Mouse (Mus musculus): Measurements from ENCODE around the gene Rbfox3. TPM values are rescaled to one million over a fixed set of nuclear protein-coding genes. Genes with fewer than 3 reads are reported as not detected.

Gene Rbfox3
- 46.4 and 56.3 TPM in 2 replicates for polyA plus RNA-seq (2015; fragmentation: Nextera tagmentation; extraction: Ambion mirVana)

DNA sequence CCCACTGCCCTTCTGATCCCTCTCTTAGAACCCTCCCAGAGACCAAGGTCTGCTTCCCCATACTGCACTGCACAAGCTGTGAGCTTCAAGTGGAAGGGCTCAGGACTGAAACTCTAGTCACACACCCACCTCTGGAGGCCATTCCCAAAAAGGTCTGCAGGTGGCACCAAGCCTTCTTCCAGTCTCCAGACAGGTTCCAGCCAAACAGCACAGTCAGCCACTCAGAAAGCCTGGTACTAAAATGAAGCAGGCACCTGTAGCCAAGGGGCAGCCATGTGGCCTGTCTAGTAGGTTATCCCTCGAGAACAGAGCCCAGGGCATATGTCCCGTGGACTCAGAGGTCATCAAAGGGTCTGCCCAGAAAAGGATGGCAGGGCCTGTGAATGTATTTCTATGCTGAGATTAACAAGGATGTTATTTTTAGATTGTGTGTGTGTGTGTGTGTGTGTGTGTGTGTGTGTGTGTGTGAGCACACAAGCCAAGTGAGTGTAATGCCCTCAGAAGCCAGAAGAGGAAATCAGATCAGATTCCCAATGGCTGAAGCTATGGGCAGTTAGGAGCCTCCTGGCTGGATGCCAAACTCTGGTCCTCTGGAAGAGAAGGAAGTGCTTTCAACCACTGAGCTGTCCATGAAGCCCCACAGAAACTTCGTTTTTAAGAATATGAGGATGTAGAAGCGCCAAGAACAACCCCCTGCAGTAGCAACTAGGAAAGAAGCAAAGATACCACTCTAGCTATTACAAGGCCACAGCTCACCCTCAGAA, at the start of gene Rbfox3:
Gene Rbfox3, minus strand, starts transcription at position 291 of the 764 bp plus-strand sequence.
- H3K9me3 ChIP-seq (ENCODE audit: control insufficient read depth, low read length) = no peaks in the 10 kb centered on the region
- no peak within 1 kb of the TSS for H3K4me3 ChIP-seq (replicated peaks; ENCODE audit: low read length)
- H3K9ac ChIP-seq (replicated peaks; ENCODE audit: low read depth, low read length) = no peak within 1 kb of the TSS
- no peaks in the 10 kb centered on the region for H3K36me3 ChIP-seq (ENCODE audit: control insufficient read depth, insufficient read depth)
- no peak within 1 kb of the TSS for H3K4me2 ChIP-seq (ENCODE audit: low read length)
- H3K4me1 ChIP-seq (replicated peaks; ENCODE audit: control insufficient read depth, insufficient read depth, low read length) = peaks cover 28% of the 10 kb centered on the region
- no peak for ATAC-seq
- no peak within 1 kb of the TSS for H3K27ac ChIP-seq (ENCODE audit: low read length)
- 51% methylated on average over 4 of the region's 4 CpGs for WGBS
- H3K27me3 ChIP-seq (replicated peaks; ENCODE audit: control insufficient read depth, insufficient read depth, low read length) = peaks cover 8% of the 10 kb centered on the region; the same call in 1 of the 2 replicates

DNA sequence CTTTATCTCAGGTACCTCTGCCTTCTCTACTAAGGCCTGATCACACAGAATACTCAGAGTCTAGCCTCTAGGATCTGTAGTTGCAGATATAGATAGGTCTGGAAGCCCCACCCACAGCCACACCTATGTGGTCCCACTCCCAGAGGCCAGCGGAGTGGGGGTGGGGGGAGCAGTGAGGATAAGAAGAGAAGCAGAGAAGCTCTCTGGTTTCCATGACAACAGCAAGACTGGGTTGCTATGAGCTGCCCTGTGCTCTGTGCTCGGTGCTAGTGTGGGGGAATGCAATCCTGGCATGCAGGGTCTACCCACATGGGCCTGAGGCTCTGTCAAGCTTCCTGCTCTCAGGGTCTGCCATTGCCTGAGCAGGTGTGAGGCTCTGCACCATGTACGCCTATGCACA, 49.3 kb upstream of the Rbfox3 start:
- Histone ChIP-seq H3K4me3 (replicated peaks; ENCODE audit: low read length) (no peak overlapping the region), H3K4me2 (ENCODE audit: low read length) (no peak overlapping the region), H3K36me3 (ENCODE audit: control insufficient read depth, insufficient read depth) (no peaks in the 10 kb centered on the region), H3K27me3 (replicated peaks; ENCODE audit: control insufficient read depth, insufficient read depth, low read length) (no peaks in the 10 kb centered on the region), H3K27ac (ENCODE audit: low read length) (no peak overlapping the region), H3K9me3 (ENCODE audit: control insufficient read depth, low read length) (no peaks in the 10 kb centered on the region), H3K4me1 (replicated peaks; ENCODE audit: control insufficient read depth, insufficient read depth, low read length) (peaks cover 42% of the 10 kb centered on the region), H3K9ac (replicated peaks; ENCODE audit: low read depth, low read length) (no peak overlapping the region)
- peak; percentile 30; the same call in 1 of the 2 replicates for ATAC-seq
- WGBS = 35% methylated on average over 3 of the region's 3 CpGs

DNA sequence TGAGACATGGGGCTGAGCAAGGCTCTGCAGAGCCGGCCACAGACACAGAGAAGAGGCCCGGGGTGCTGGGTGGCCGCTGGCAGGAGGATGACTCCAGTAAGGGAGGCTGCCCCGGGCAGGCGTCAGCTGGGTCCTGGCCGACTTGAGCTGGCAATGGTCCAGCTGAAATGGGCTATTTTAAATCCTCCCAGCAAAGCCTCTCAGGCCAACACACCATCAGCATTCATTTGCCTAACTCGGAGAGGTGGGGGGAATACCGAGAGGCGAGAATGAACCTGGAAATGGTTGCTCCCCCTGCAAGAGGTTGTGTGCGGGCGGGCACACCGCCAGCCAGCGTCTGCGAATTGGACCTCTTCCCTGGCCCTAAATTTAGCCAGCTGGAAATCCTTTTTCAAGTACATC, 45.7 kb upstream of the Rbfox3 start:
- no peaks in the 10 kb centered on the region for H3K9me3 ChIP-seq (ENCODE audit: control insufficient read depth, low read length)
- WGBS = 19% methylated on average over 14 of the region's 14 CpGs
- H3K4me2 ChIP-seq (ENCODE audit: low read length) = peak overlapping the region; percentile 3; the same call in 1 of the 2 replicates
- no peaks in the 10 kb centered on the region for H3K27me3 ChIP-seq (replicated peaks; ENCODE audit: control insufficient read depth, insufficient read depth, low read length)
- H3K4me1 ChIP-seq (replicated peaks; ENCODE audit: control insufficient read depth, insufficient read depth, low read length) = peaks cover 52% of the 10 kb centered on the region
- peak overlapping the region; percentile 72 for H3K27ac ChIP-seq (ENCODE audit: low read length)
- ATAC-seq = peak; percentile 54
- no peaks in the 10 kb centered on the region for H3K36me3 ChIP-seq (ENCODE audit: control insufficient read depth, insufficient read depth)
- no peak overlapping the region for H3K4me3 ChIP-seq (replicated peaks; ENCODE audit: low read length)
- peak overlapping the region; percentile 33; the same call in 1 of the 2 replicates for H3K9ac ChIP-seq (replicated peaks; ENCODE audit: low read depth, low read length)

DNA sequence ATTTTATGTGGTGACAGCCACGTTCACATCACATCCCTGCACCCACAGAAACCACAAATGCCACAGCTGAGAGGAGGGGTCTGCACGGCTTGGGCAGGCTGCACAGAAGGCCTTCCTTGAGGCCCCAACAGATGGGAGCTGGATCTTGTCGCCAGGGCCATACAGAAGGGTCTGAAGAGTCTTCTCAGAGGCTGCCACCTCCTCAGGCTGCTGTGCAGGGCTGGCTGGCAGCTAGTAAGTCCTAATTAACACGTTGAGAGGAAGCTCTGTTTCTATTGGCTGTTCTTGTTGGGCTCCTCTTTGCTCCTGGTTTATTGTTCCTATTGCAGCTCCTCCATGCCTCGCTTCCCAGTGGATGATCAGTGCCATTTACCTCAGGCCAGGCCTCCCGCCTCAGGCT, 43.6 kb upstream of the Rbfox3 start:
- Histone ChIP-seq H3K36me3 (ENCODE audit: control insufficient read depth, insufficient read depth) (no peaks in the 10 kb centered on the region), H3K27ac (ENCODE audit: low read length) (peak overlapping the region; percentile 72), H3K4me1 (replicated peaks; ENCODE audit: control insufficient read depth, insufficient read depth, low read length) (peaks cover 42% of the 10 kb centered on the region), H3K9ac (replicated peaks; ENCODE audit: low read depth, low read length) (no peak overlapping the region), H3K4me2 (ENCODE audit: low read length) (no peak overlapping the region), H3K4me3 (replicated peaks; ENCODE audit: low read length) (no peak overlapping the region), H3K9me3 (ENCODE audit: control insufficient read depth, low read length) (no peaks in the 10 kb centered on the region), H3K27me3 (replicated peaks; ENCODE audit: control insufficient read depth, insufficient read depth, low read length) (no peaks in the 10 kb centered on the region)
- 14% methylated on average over 6 of the region's 6 CpGs for WGBS
- ATAC-seq = peak; percentile 71

DNA sequence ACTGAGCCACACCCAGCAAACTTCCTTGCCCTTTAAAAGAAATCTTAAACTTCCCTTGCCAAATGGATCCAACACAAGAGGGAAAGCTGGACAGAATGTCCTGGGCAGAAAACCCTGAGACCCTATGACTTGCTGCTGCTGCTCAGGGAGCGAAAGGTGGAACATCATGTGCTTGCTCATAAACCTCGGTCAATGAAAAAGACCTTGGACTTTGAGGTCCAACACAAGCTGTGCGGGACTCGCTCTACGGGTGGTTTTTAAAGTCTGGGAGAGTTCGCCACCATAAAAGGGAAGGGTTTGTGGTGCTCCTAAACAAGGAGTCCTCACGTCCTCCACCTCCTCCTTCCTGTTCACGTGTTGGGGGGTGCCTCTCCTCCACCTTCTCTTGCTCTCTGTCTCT, 34.5 kb upstream of the Rbfox3 start:
- Histone ChIP-seq H3K4me1 (replicated peaks; ENCODE audit: control insufficient read depth, insufficient read depth, low read length) (peaks cover 7% of the 10 kb centered on the region), H3K27me3 (replicated peaks; ENCODE audit: control insufficient read depth, insufficient read depth, low read length) (0 out of 2 replicates have a peak, but pooled peaks cover 2% of the 10 kb centered on the region), H3K9ac (replicated peaks; ENCODE audit: low read depth, low read length) (no peak overlapping the region), H3K36me3 (ENCODE audit: control insufficient read depth, insufficient read depth) (no peaks in the 10 kb centered on the region), H3K9me3 (ENCODE audit: control insufficient read depth, low read length) (no peaks in the 10 kb centered on the region), H3K4me3 (replicated peaks; ENCODE audit: low read length) (no peak overlapping the region), H3K4me2 (ENCODE audit: low read length) (no peak overlapping the region), H3K27ac (ENCODE audit: low read length) (no peak overlapping the region)
- ATAC-seq = no peak
- 92% methylated on average over 8 of the region's 8 CpGs for WGBS

DNA sequence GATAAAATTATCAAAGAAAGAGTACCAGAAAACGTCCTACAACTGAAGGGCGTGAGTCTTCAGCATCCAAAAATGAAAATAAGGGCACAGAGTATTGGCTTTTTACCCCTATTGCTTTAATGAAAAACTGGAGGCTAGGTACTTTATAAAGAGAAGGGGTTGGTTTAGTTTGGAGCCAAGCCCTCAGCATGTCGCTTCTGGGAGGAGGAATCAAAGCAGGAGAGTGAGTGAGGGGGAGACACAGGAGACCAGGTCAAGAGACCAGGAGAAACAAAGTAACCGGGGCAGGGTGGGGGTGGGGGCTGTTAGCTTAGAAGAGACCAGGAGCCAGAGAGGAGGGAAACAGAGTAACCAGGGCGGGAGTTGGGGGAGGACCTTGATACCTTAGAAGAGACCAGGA, 29.9 kb upstream of the Rbfox3 start:
- Histone ChIP-seq H3K27ac (ENCODE audit: low read length) (peak overlapping the region; percentile 82), H3K4me2 (ENCODE audit: low read length) (no peak overlapping the region), H3K9ac (replicated peaks; ENCODE audit: low read depth, low read length) (no peak overlapping the region), H3K9me3 (ENCODE audit: control insufficient read depth, low read length) (no peaks in the 10 kb centered on the region), H3K4me1 (replicated peaks; ENCODE audit: control insufficient read depth, insufficient read depth, low read length) (peaks cover 16% of the 10 kb centered on the region), H3K27me3 (replicated peaks; ENCODE audit: control insufficient read depth, insufficient read depth, low read length) (0 out of 2 replicates have a peak, but pooled peaks cover 2% of the 10 kb centered on the region), H3K36me3 (ENCODE audit: control insufficient read depth, insufficient read depth) (no peaks in the 10 kb centered on the region), H3K4me3 (replicated peaks; ENCODE audit: low read length) (no peak overlapping the region)
- WGBS = 33% methylated on average over 5 of the region's 5 CpGs
- ATAC-seq = no peak

DNA sequence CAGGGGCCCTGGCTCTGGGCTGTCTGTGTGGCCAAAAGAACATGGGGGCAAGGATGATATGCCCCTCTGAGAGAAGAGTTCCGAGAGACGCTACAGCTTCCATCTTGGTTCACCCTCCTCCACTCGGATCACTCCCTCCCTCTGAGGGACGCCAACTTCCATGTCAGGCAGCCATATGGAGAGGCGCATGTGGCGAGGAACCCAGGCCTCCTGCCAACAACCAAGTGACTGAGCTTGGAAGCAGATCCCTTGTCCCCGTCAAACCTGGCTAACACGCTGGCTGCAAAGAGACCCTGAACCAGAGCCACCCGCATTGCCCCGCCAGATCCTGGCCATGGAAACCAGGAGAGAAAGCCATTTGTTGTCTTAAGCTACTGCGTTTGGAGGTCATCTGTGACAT, 29.1 kb upstream of the Rbfox3 start:
- Histone ChIP-seq H3K4me3 (replicated peaks; ENCODE audit: low read length) (no peak overlapping the region), H3K4me2 (ENCODE audit: low read length) (peak overlapping the region; percentile 32)

DNA sequence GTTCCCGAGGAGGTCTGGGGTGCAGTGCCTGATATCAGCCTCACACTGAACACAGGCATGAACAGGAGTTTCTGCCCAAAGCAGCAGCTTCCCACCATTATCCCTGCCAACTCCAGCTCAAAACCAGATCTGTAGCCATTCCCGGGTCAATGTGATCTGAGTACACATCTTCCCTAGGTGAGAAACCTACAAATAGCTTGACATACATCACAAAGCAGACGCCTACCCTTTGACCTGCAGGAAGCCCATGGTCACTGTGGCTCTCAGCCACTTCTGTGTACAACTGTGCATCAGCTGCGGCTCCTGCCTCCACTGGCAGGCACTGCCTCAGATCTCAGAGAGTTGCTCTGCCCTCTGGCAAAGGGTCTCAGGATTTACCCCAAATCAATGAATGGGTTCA, 28.3 kb upstream of the Rbfox3 start:
- no peaks in the 10 kb centered on the region for H3K9me3 ChIP-seq (ENCODE audit: control insufficient read depth, low read length)
- no peaks in the 10 kb centered on the region for H3K36me3 ChIP-seq (ENCODE audit: control insufficient read depth, insufficient read depth)
- H3K4me2 ChIP-seq (ENCODE audit: low read length) = no peak overlapping the region
- no peak overlapping the region for H3K4me3 ChIP-seq (replicated peaks; ENCODE audit: low read length)
- no peak overlapping the region for H3K27ac ChIP-seq (ENCODE audit: low read length)
- H3K27me3 ChIP-seq (replicated peaks; ENCODE audit: control insufficient read depth, insufficient read depth, low read length) = 0 out of 2 replicates have a peak, but pooled peaks cover 2% of the 10 kb centered on the region
- peaks cover 16% of the 10 kb centered on the region for H3K4me1 ChIP-seq (replicated peaks; ENCODE audit: control insufficient read depth, insufficient read depth, low read length)
- no peak overlapping the region for H3K9ac ChIP-seq (replicated peaks; ENCODE audit: low read depth, low read length)
- WGBS = 83% methylated on average over 4 of the region's 4 CpGs
- ATAC-seq = no peak

More for the DNA sequence above, 29.1 kb upstream of the Rbfox3 start:
- H3K4me1 ChIP-seq (replicated peaks; ENCODE audit: control insufficient read depth, insufficient read depth, low read length) = peaks cover 16% of the 10 kb centered on the region
- H3K36me3 ChIP-seq (ENCODE audit: control insufficient read depth, insufficient read depth) = no peaks in the 10 kb centered on the region
- peak; percentile 85 for ATAC-seq
- no peaks in the 10 kb centered on the region for H3K9me3 ChIP-seq (ENCODE audit: control insufficient read depth, low read length)
- WGBS = 33% methylated on average over 11 of the region's 11 CpGs
- no peak overlapping the region for H3K9ac ChIP-seq (replicated peaks; ENCODE audit: low read depth, low read length)
- H3K27me3 ChIP-seq (replicated peaks; ENCODE audit: control insufficient read depth, insufficient read depth, low read length) = 0 out of 2 replicates have a peak, but pooled peaks cover 2% of the 10 kb centered on the region
- peak overlapping the region; percentile 82 for H3K27ac ChIP-seq (ENCODE audit: low read length)

DNA sequence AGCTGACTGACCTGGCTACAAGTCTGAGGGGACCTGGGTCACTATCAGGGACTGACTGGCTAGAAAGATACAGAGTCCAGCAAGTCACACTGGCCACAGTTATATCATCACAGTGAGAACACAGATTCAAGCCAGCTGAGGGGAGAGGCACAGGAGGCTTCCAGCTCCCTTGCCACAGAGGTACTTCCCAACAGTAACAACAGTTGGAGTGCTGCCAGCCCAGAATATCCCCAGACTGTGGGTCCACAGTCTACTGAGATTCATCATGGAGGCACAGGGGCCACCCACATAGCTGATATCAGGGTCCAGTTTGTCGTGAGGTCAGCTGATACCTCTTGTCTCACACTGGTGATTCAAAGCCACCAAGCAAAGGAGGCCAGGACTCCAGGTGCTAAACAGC, 23.5 kb upstream of the Rbfox3 start:
- Histone ChIP-seq H3K27me3 (replicated peaks; ENCODE audit: control insufficient read depth, insufficient read depth, low read length) (no peaks in the 10 kb centered on the region), H3K4me3 (replicated peaks; ENCODE audit: low read length) (no peak overlapping the region), H3K4me2 (ENCODE audit: low read length) (no peak overlapping the region), H3K27ac (ENCODE audit: low read length) (no peak overlapping the region), H3K36me3 (ENCODE audit: control insufficient read depth, insufficient read depth) (no peaks in the 10 kb centered on the region), H3K9me3 (ENCODE audit: control insufficient read depth, low read length) (peaks cover 5% of the 10 kb centered on the region; the same call in 1 of the 2 replicates), H3K9ac (replicated peaks; ENCODE audit: low read depth, low read length) (no peak overlapping the region), H3K4me1 (replicated peaks; ENCODE audit: control insufficient read depth, insufficient read depth, low read length) (no peaks in the 10 kb centered on the region; the same call in 1 of the 2 replicates)
- 50% methylated on average over 1 of the region's 1 CpGs for WGBS
- no peak for ATAC-seq
